Mouse (Mus musculus): ENCODE results near the gene Adipor1.
A peak's percentile ranks its signal among the peaks of the same experiment; 100 is the strongest.

DNA sequence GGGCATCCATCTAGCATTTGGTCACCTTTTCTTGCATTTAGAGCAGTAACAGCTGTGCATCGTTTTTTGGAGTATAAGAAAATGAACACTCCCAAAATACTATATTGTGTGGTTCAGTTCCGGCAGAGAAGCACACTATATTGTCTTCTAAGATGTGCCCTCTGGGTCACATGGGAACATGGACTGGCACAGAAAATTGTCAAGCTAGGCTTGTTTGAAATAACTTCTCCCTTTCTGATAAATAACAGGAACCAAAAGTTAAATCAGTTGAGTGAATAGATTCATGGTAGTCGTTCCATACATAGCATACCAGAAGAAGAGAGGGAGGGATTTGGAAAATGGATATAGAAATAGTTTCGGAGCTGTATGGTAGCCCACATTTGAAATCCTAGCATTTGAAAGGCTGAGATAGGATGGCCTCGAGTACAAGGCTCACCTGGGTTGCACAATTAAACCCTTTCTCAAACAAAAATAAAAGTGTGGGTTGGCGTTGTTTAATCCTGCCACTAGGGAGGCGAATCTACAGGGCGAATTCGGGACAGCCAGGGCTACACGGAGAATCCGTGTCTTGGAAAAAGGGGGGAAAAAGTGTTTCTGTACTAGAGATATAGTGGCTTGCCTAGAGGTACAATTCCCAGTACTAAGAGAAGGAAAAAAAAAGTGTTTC lies 544 bp upstream of the Adipor1 start:
- TF ChIP-seq CTCF (IDR thresholded peaks at IDR 0.05; ENCODE audit: low read depth) (peak; percentile 63), EP300 (optimal IDR thresholded peaks at IDR 0.05) (no peak)
